Mouse (Mus musculus) liver, postnatal 0 days (tissue): ENCODE measurements around the gene Asb2.

ENCODE experiments used
- CTCF ChIP-seq: sonication (generic); IDR thresholded peaks from 2 replicates; pipeline ENCODE4 v1.5.1; 2016; ENCODE audit warnings: antibody characterized with exemption, low read depth
- EP300 ChIP-seq: IDR thresholded peaks from 2 replicates; pipeline ENCODE4 v1.6.1; 2016; ENCODE audit warnings: antibody characterized with exemption, low read depth, mild to moderate bottlenecking

DNA sequence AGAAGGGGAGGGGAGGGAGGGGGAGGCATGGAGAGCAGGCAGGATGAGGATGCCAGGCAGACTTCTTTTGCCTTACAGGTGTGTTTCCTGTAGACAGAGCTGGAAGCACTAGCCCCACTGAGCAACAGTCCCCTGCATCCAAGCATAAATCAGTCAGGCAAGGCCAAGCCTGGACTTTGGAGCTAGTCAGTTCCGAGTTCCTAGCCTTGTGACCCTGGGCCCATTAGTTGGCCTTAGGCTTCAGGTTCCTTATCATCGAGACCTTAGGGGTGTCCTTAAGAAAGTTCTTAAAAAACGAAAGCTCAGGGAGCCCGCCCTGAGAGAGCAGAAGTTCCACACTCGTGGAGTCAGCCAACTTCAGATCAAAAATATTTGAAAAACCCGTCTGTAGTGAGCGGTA, 10.9 kb downstream of the Asb2 start:
- TF ChIP-seq CTCF = no peak
- no peak for TF ChIP-seq EP300
